Comparison of ENCODE assay signal across 9 mouse cellular contexts in the genomic region with DNA sequence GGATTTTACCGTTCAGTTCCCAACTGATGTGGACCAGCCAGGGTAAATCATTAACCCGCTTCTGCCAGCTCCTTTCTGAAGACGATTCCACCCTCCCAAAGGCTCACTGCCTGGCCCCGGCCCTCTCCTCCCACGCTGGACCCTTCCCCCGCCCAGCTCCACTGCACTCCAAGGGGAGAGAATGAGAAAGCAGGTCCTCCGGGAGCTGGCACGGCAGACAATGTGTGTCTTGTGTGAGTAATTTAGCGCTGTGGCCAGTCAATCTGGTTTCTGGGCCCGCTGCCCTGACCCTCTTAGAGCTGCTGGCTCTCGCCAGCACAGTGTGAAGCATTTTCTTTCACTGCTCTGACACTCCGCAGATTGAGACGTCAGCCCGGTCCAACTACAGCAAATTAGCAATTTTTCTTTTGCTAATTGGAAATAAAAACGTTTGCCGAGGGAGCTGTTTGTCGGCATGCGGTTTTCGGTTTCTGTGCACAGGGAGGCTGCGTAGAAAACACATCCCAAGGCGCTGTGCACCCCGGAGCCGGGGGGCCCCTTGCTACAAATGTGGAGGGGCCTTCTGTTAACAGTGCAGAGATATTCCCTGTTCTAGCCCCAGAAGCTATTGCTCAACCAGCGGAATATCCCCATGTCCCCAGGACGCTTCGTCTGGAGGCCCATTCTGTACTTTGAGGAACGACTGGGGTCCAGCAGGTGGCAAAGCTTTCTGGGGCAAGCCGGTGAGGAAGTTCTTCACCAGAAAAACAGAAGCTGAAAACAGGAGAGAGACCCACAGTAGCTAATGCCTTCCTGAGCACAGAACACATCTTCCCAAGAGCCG.
DNase-seq lines count a peak whose midpoint lies in the region; ATAC-seq and TF ChIP-seq lines count a peak whose summit lies in the region.
"Had no signal": no experiment of that assay in that cellular context is flagged by ENCODE, and none has a peak within 500 bp of the region (broad histone marks: within the 10 kb centered on the region; RNA-seq: fewer than 3 reads in every experiment).

No protein-coding gene starts in this region.

- peak overlapping the region; percentile 30 for H3K4me2 ChIP-seq in hindbrain, embryonic 14.5 days (replicated peaks)

- H3K9ac ChIP-seq in hindbrain, embryonic 14.5 days: peak overlapping the region; percentile 35; the same call in 1 of the 2 replicates

- H3K27ac ChIP-seq in hindbrain, embryonic 14.5 days: peak overlapping the region; percentile 65

- CTCF ChIA-PET in Patski (lab: Charles Lee): no interaction called here

- ATAC-seq in Patski: no peak
- peak; percentile 85 for ATAC-seq in hindbrain, embryonic 14.5 days (ENCODE audit: low FRiP score)

- H3K4me3 ChIP-seq in hindbrain, embryonic 14.5 days (replicated peaks; ENCODE audit: low read length): no peak overlapping the region
- H3K4me3 ChIP-seq: megakaryocyte, embryonic 14.5 days had no signal

- TF ChIP-seq CTCF in Patski (IDR thresholded peaks at IDR 0.05): no peak

- peak; percentile 19 for DNase-seq in Patski (ENCODE audit: low read depth, low spot score)
- DNase-seq in embryo, embryonic 10 days (ENCODE audit: low spot score): peak; percentile 76
- DNase-seq in gastrocnemius, postnatal 10 days: peak; percentile 75
- peak; percentile 82 for DNase-seq in hindbrain, embryonic 14.5 days (ENCODE audit: low spot score)
- DNase-seq in layer of hippocampus, postnatal 10 days (ENCODE audit: low spot score in 2 of 2): peak; percentile 82 to 86
- DNase-seq in lung, adult 18-20 months: peak; percentile 82 to 90
- DNase-seq in retina, adult 2 months (ENCODE audit: low read depth, low spot score): peak; percentile 25
- DNase-seq in spleen, adult 18-20 months: no peak

- peaks cover 64% of the 10 kb centered on the region for H3K4me1 ChIP-seq in hindbrain, embryonic 14.5 days (replicated peaks; ENCODE audit: control insufficient read depth, insufficient read depth, low read length)
- H3K4me1 ChIP-seq: megakaryocyte, embryonic 14.5 days had no signal

- H3K27me3 ChIP-seq in Patski: peaks cover 14% of the 10 kb centered on the region
- H3K27me3 ChIP-seq in hindbrain, embryonic 14.5 days (ENCODE audit: control insufficient read depth, insufficient read depth, low read length): peaks cover 59% of the 10 kb centered on the region

- 14% methylated on average over 29 of the region's 29 CpGs for WGBS in hindbrain, embryonic 14.5 days

- no peaks in the 10 kb centered on the region for H3K9me3 ChIP-seq in hindbrain, embryonic 14.5 days (ENCODE audit: control insufficient read depth, low read length)
- H3K9me3 ChIP-seq: megakaryocyte, embryonic 14.5 days had no signal

- H3K36me3 ChIP-seq in hindbrain, embryonic 14.5 days (replicated peaks; ENCODE audit: control insufficient read depth, insufficient read depth): no peaks in the 10 kb centered on the region

- in situ Hi-C loops in Patski (cut with MboI; ENCODE audit: low pct_unique_long_range_greater_than_20kb): no loop called here

- POLR2A ChIA-PET in Patski (lab: Charles Lee): no interaction called here

Comparison
In these comparisons a context has a peak if more than half of its experiments do, and no peak if none do; other contexts are left out.
1. DNase-seq: peak in Patski (single experiment), embryo, embryonic 10 days (single experiment), gastrocnemius, postnatal 10 days (single experiment), hindbrain, embryonic 14.5 days (single experiment), layer of hippocampus, postnatal 10 days (2 of 2), lung, adult 18-20 months (2 of 2) and retina, adult 2 months (single experiment); none in spleen, adult 18-20 months (0 of 2).